Mouse (Mus musculus) lung, embryonic 15.5 days (tissue): Measurements from ENCODE around the gene Mt3. TPM values are rescaled to one million over a fixed set of nuclear protein-coding genes. Genes with fewer than 3 reads are reported as not detected.

Experiments used
- ATAC-seq: fragments of 200-750 bp; cut with Nextera tagmentation; 2 replicates; pipeline ENCODE4 v1.8.0; 2017; ENCODE audit warnings: moderate number of reproducible peaks, borderline replicate concordance; ENCODE audit not compliant: low FRiP score, low TSS enrichment; ENCODE audit errors: extremely low read depth
- H3K27ac ChIP-seq: fragments of 300-500 bp; sonication (generic); 2 replicates; pipeline ENCODE4 v1.5.1; 2015; ENCODE audit warnings: moderate library complexity, mild to moderate bottlenecking, inconsistent platforms
- H3K27me3 ChIP-seq: fragments of 300-500 bp; sonication (generic); 2 replicates; pipeline ENCODE4 v1.6.1; 2015; ENCODE audit warnings: inconsistent platforms
- H3K36me3 ChIP-seq: fragments of 300-500 bp; sonication (generic); 2 replicates; pipeline ENCODE4 v1.6.1; 2015; ENCODE audit warnings: inconsistent platforms
- H3K4me1 ChIP-seq: fragments of 300-500 bp; sonication (generic); 2 replicates; pipeline ENCODE4 v1.6.1; 2015; ENCODE audit warnings: inconsistent platforms
- H3K4me2 ChIP-seq: fragments of 300-500 bp; sonication (generic); 2 replicates; pipeline ENCODE4 v1.6.1; 2015; ENCODE audit warnings: inconsistent platforms, mild to moderate bottlenecking, moderate library complexity
- H3K4me3 ChIP-seq: fragments of 300-500 bp; sonication (generic); 2 replicates; pipeline ENCODE4 v1.5.1; 2015; ENCODE audit warnings: mild to moderate bottlenecking, inconsistent platforms
- H3K9ac ChIP-seq: fragments of 300-500 bp; sonication (generic); 2 replicates; pipeline ENCODE4 v1.6.1; 2015; ENCODE audit warnings: inconsistent platforms
- H3K9me3 ChIP-seq: fragments of 300-500 bp; sonication (generic); 2 replicates; pipeline ENCODE4 v1.6.1; 2016; ENCODE audit warnings: inconsistent platforms
- WGBS: fragments of 180-500 bp; shearing (Covaris S2); methylation state at CpG from one replicate; pipeline ENCODE4 v1.1.7; 2015; 5-methylcytosine and 5-hydroxymethylcytosine counted together
- polyA plus RNA-seq: library from polyadenylated mRNA; unstranded; fragments of >200 nt; fragmentation: Nextera tagmentation; extraction: Ambion mirVana; gene quantifications from 2 replicates; pipeline ENCODE4 v1.2.1, GENCODE M21; 2015

The Mt3 gene
- 5.5 and 5.7 TPM in 2 replicates for polyA plus RNA-seq

DNA sequence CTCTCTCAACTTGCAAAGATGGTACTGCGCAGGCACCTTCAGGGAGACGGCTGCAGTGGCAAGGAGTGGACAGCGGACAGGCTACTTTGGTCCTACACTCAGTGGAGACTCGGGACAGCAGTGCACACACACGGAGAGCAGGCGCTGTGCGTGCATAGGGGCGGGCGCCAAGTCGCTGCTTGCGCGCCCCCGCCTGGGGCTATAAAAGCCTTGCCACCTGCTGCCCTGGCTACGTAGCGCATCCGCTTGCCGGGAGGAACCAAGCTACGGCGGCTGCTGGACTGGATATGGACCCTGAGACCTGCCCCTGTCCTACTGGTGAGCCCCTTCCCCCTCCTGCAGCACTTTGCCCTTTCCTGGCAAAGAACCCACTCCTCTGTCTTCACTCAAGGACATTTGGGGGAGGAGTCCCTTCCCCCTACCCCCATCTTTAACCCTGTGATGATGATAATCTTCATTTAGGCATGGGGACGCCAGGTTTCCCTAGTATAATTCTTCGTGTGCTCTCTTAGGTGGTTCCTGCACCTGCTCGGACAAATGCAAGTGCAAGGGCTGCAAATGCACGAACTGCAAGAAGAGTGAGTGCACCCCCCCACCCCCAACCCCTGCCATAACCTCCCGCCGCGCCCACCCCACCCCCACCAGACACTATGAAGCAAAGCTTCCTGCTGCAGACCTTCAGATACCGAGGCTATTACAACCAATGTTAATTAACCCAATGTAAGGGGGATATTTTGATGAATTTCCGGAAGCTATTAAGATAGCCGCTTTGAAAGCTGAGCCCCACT is at the start of gene Mt3:
Gene Mt3, plus strand, starts transcription at position 95 of the 788 bp plus-strand sequence.
- no peaks in the 10 kb centered on the region for H3K36me3 ChIP-seq

DNA sequence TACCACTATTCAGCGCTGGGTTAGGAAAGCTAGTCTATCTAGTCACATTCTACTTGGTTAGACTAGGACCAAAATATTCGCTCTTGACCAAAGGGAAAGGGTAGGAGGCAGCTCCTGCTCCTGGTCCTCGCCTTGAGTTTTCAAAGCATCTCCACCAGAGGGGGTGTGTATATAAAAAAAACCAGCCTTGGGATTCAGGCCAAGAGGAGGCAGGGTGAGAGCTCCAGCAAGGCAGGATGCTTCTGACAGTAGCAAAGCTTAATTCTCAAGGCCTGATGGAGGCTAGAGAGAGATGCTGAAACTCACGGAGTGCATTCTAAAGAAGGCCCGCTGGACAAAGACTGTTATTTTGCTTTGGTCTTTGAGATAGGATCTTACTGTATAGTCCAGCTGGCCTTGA is 48.3 kb upstream of the Mt3 start:
- 0 out of 2 replicates have a peak, but pooled peaks cover under 1% of the 10 kb centered on the region for H3K4me1 ChIP-seq
- ATAC-seq = no peak
- H3K4me2 ChIP-seq = no peak overlapping the region
- 46% methylated on average over 5 of the region's 5 CpGs for WGBS
- H3K4me3 ChIP-seq = no peak overlapping the region
- no peak overlapping the region for H3K27ac ChIP-seq
- H3K9me3 ChIP-seq = no peaks in the 10 kb centered on the region
- H3K27me3 ChIP-seq = no peaks in the 10 kb centered on the region
- H3K9ac ChIP-seq = no peak overlapping the region
- H3K36me3 ChIP-seq = no peaks in the 10 kb centered on the region

More for the DNA sequence above, at the start of gene Mt3:
- peak within 1 kb of the TSS; percentile 57 for H3K4me2 ChIP-seq
- WGBS = 4% methylated on average over 29 of the region's 29 CpGs
- no peak within 1 kb of the TSS for H3K27ac ChIP-seq
- H3K4me1 ChIP-seq = peaks cover 28% of the 10 kb centered on the region
- ATAC-seq = peak; percentile 77
- H3K27me3 ChIP-seq = peaks cover 14% of the 10 kb centered on the region; the same call in 1 of the 2 replicates
- H3K4me3 ChIP-seq = peak within 1 kb of the TSS; percentile 23
- H3K9ac ChIP-seq = no peak within 1 kb of the TSS
- no peaks in the 10 kb centered on the region for H3K9me3 ChIP-seq

DNA sequence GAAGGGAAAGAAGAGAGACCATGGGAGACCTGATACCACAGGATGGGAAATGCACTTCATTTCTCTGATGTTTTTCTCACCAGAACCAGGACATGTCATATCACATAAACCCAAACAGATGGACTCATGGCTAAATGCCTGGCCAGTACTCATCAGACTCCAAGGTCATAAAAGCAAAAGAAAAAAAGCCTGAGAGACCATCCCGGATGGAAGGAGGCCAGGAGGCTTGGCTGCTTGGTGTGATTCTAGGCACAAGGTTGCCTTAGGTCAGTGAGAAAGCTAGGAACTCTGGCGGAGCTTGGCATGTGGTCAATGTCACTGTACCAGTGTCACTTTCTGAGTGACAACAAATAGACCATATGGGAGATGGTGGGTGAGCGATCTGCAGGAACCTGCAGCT is 44.5 kb upstream of the Mt3 start:
- Histone ChIP-seq H3K4me3 (no peak overlapping the region), H3K4me2 (no peak overlapping the region), H3K4me1 (no peaks in the 10 kb centered on the region), H3K9ac (no peak overlapping the region), H3K27me3 (no peaks in the 10 kb centered on the region), H3K27ac (no peak overlapping the region), H3K36me3 (no peaks in the 10 kb centered on the region), H3K9me3 (no peaks in the 10 kb centered on the region)
- no peak for ATAC-seq
- WGBS = 48% methylated on average over 3 of the region's 3 CpGs

DNA sequence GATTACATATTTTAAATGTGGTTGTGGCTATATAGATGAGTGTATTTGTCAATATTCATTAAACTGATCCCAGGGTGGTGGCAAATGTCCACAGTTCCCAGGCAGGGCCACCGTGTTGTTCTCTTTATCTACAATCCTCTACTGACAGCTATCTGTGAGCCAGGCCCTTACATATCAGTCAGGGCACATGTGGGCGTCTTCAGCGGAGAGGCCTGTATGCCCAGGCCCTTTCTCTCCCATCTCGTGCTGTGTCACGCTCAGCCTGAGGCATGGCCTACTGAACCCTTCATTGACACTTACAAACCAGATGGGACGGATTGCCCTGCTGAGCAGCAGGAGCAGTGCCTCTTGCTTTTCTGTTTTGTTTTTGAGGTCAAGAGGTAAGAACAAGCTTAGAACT is 43.0 kb upstream of the Mt3 start:
- Histone ChIP-seq H3K36me3 (no peaks in the 10 kb centered on the region), H3K27ac (no peak overlapping the region), H3K27me3 (no peaks in the 10 kb centered on the region), H3K4me1 (no peaks in the 10 kb centered on the region), H3K4me2 (no peak overlapping the region), H3K9me3 (no peaks in the 10 kb centered on the region), H3K9ac (no peak overlapping the region), H3K4me3 (no peak overlapping the region)
- 63% methylated on average over 6 of the region's 6 CpGs for WGBS
- no peak for ATAC-seq

DNA sequence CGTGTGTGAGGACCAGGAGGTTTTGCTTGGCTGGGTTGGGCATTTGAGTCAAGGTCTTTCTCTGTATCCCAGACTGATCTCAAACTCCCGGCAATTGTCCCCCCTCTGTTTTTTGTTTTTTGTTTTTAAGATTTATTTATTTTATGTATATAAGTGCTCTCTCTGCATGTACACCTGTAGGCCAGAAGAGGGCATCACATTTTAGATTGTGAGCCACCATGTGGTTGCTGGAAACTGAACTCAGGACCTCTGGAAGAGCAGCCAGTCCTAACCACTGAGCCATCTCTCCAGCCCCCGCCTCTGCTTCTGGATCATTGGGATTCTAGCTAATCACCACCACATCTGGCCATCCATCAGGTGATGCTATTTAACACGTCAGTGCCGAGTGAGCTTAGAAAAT is 42.6 kb upstream of the Mt3 start:
- H3K4me1 ChIP-seq = no peaks in the 10 kb centered on the region
- ATAC-seq = no peak
- H3K9ac ChIP-seq = no peak overlapping the region
- H3K27me3 ChIP-seq = no peaks in the 10 kb centered on the region
- no peak overlapping the region for H3K27ac ChIP-seq
- no peak overlapping the region for H3K4me2 ChIP-seq
- 65% methylated on average over 5 of the region's 5 CpGs for WGBS
- no peaks in the 10 kb centered on the region for H3K9me3 ChIP-seq
- H3K36me3 ChIP-seq = no peaks in the 10 kb centered on the region
- no peak overlapping the region for H3K4me3 ChIP-seq

DNA sequence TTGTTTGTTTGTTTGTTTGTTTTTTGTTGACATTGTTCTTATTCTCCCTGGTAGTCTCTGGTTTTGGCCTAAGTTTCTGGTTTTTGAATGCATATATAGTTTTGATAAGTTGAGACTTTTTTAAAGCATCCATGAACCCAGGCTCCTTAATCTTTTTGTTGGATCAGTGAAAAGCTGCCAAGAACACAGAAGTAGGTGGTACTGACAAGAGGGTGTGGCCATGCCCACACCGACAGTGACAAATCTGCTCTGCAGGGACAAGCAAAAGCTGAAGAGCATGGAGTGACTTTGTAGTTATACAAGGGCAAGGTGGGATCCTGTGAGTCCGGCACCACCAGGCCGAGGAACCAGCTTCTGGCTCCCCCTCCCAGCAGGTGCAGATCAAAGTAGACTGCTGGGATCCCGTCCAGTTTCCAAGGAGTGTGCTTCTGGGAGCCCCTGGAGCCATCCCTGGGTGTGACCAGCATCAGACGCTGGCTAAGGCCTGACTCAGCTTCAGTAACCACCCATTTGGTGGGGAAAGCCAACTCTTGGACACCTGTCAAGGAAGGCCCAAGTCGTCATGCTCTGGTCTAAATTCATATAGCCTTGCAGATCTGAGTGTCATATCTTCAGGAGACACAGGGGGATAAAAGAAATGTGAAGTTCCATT is 41.8 kb upstream of the Mt3 start:
- H3K27me3 ChIP-seq = no peaks in the 10 kb centered on the region
- no peak overlapping the region for H3K27ac ChIP-seq
- H3K4me2 ChIP-seq = no peak overlapping the region
- no peaks in the 10 kb centered on the region for H3K4me1 ChIP-seq
- H3K9ac ChIP-seq = no peak overlapping the region
- no peaks in the 10 kb centered on the region for H3K36me3 ChIP-seq
- ATAC-seq = no peak
- no peak overlapping the region for H3K4me3 ChIP-seq
- WGBS = 46% methylated on average over 6 of the region's 6 CpGs
- no peaks in the 10 kb centered on the region for H3K9me3 ChIP-seq

DNA sequence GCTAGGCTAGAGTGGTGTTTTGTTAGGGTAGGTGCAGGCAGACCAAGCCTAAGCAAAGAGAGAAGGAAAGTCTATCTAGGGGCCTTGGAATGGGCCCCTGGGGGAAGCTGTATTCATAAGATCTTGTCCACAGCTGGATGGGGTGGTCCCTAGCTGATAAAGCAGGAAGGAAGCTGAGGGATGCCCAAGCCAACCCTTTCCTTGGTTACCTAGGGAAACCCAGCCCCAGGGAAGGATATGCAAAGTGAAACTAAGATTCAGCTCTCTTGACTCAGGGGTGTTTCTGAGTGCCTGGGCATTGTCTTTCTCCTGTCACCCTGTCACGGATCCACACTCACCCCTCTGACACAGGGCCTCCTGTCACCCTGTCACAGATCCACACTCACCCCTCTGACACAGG is 39.0 kb upstream of the Mt3 start:
- H3K9me3 ChIP-seq = no peaks in the 10 kb centered on the region
- no peaks in the 10 kb centered on the region for H3K27me3 ChIP-seq
- ATAC-seq = no peak
- H3K4me3 ChIP-seq = no peak overlapping the region
- H3K27ac ChIP-seq = no peak overlapping the region
- no peak overlapping the region for H3K9ac ChIP-seq
- 40% methylated on average over 1 of the region's 1 CpGs for WGBS
- no peaks in the 10 kb centered on the region for H3K36me3 ChIP-seq
- no peaks in the 10 kb centered on the region for H3K4me1 ChIP-seq
- H3K4me2 ChIP-seq = no peak overlapping the region

DNA sequence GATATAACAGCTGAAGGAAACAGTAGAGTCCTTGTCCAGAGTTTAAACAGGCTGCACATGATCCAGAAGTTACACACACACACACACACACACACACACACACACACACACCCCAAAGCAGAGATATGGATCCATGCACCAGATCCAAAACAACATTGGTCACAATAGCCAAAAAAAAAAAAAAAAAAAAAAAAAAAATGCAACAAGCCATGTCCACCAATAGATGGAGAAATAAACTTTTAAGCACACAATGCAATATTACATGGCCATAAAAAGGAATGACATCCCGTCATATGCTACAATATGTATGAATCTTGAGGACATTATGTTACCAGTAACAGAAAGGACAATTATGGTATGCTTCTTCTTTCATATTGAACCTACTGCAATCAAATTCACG is 38.4 kb upstream of the Mt3 start:
- 75% methylated on average over 2 of the region's 2 CpGs for WGBS
- Histone ChIP-seq H3K27ac (no peak overlapping the region), H3K9ac (no peak overlapping the region), H3K4me3 (no peak overlapping the region), H3K4me2 (no peak overlapping the region), H3K4me1 (no peaks in the 10 kb centered on the region), H3K36me3 (no peaks in the 10 kb centered on the region), H3K27me3 (no peaks in the 10 kb centered on the region), H3K9me3 (no peaks in the 10 kb centered on the region)
- no peak for ATAC-seq

DNA sequence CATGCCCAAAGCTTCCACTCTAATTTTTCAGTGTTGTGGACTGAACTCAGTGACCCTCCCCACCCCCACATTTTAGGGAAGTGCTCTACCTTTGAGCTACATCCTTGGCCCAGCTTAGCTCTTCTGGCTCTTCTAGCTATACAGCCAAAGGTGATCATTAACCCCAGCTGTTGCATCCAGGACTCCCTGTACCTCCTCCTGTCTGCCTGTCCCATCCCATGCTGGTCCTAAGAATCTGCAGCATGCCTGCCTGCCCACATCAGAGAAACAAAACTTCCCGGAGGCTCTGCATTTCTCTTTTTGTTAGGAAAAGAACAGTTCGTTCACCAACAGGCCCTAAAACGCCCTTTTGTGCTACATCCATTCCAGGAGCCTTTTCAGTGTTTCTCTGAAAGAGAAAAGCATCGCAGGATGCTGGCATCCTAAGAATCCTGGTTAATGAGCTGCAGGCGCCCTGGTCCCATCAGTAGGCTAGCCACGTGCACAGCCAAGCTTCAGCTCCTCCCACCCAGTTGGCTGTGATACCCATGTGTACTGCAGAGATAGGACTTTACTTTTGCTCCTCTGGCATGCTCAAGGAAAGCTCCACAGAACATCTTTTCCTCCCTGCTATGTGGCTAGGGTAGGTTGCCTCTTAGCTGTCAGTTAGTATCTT is 33.5 kb upstream of the Mt3 start:
- H3K27ac ChIP-seq = no peak overlapping the region
- no peaks in the 10 kb centered on the region for H3K36me3 ChIP-seq
- WGBS = 16% methylated on average over 6 of the region's 6 CpGs
- H3K4me2 ChIP-seq = no peak overlapping the region
- no peak for ATAC-seq
- no peak overlapping the region for H3K9ac ChIP-seq
- H3K27me3 ChIP-seq = no peaks in the 10 kb centered on the region
- no peak overlapping the region for H3K4me3 ChIP-seq
- no peaks in the 10 kb centered on the region for H3K9me3 ChIP-seq
- H3K4me1 ChIP-seq = no peaks in the 10 kb centered on the region

DNA sequence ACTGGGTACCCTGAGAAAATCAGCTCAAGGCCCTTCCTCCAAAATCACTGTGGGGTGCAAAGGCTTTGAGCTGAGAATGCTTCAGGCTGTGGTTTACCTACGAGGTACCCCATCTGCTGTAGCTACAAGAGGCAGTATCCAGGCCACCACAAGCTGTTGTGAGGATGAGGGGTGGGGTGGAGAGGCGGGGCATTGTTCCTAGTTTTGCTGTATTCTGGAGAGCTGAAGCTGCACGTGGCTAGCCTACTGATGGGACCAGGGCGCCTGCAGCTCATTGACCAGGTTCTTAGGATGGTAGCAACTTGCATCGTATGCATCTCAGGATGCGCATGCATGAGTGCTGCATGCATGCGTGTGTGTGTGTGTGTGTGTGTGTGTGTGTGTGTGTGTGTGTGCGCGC is 30.8 kb upstream of the Mt3 start:
- no peaks in the 10 kb centered on the region for H3K36me3 ChIP-seq
- no peaks in the 10 kb centered on the region for H3K9me3 ChIP-seq
- H3K9ac ChIP-seq = no peak overlapping the region
- no peak overlapping the region for H3K4me3 ChIP-seq
- no peak overlapping the region for H3K4me2 ChIP-seq
- H3K4me1 ChIP-seq = no peaks in the 10 kb centered on the region
- H3K27me3 ChIP-seq = no peaks in the 10 kb centered on the region
- WGBS = 77% methylated on average over 9 of the region's 9 CpGs
- ATAC-seq = no peak
- no peak overlapping the region for H3K27ac ChIP-seq

DNA sequence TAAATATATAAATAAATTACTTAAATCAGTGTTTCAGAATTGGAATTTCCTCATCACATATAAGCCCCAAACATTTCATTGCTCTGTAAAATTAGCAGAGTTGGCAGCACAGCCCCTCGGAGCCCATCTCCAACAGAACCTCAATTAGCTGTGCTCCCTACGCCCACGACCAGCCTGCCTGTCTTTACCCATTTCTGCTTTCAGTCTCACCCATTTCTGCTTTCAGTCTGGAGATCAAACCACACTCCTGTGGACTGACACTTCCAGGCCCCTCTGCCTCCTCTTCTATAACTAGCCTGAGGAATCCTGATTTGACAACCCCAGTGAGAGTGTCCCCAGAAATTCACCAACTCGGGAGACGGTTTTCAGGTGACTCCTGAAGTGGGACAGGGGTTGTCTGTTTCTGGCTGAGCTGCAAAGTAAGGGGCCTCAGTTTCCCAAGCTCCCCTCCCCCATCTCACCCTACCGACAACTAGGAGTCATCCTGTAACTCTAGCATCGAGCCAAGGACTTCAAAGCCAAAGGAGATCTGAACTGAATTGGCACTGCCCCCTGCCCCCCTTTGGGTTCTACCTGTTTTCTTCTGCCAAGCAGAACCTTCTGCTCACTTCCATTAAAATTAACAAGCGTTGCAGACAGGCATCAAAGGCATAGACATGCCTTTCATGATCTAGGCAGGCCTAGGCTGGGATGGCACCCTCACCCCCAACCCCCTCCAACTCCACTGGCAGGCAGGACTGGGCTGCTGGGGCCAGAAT is 29.5 kb upstream of the Mt3 start:
- no peaks in the 10 kb centered on the region for H3K27me3 ChIP-seq
- no peak overlapping the region for H3K9ac ChIP-seq
- H3K4me1 ChIP-seq = no peaks in the 10 kb centered on the region
- H3K36me3 ChIP-seq = no peaks in the 10 kb centered on the region
- no peak for ATAC-seq
- no peak overlapping the region for H3K4me3 ChIP-seq
- H3K27ac ChIP-seq = no peak overlapping the region
- H3K9me3 ChIP-seq = no peaks in the 10 kb centered on the region
- no peak overlapping the region for H3K4me2 ChIP-seq
- 42% methylated on average over 8 of the region's 8 CpGs for WGBS
